Mouse (Mus musculus) forebrain, embryonic 13.5 days (tissue): ENCODE measurements at regions not wholly inside any gene's neighbourhood (a gene's known extent, or its start where the extent isn't known, plus 50 kb on each side); places are given as distances from the start of the nearest gene placed in this dataset.
A peak's percentile ranks its signal among the peaks of the same experiment; 100 is the strongest.

Experiments
- ATAC-seq: fragments of 200-750 bp; cut with Nextera tagmentation; 2 replicates; pipeline ENCODE4 v1.8.0; 2017
- H3K27ac ChIP-seq: fragments of 300-500 bp; sonication (generic); 2 replicates; pipeline ENCODE4 v1.5.1; 2015; ENCODE audit warnings: inconsistent platforms, mild to moderate bottlenecking, moderate library complexity
- H3K27me3 ChIP-seq: fragments of 300-500 bp; sonication (generic); 2 replicates; pipeline ENCODE4 v1.6.1; 2015; ENCODE audit warnings: mild to moderate bottlenecking, inconsistent platforms
- H3K36me3 ChIP-seq: fragments of 300-500 bp; sonication (generic); 2 replicates; pipeline ENCODE4 v1.6.1; 2015; ENCODE audit warnings: mild to moderate bottlenecking, inconsistent platforms; ENCODE audit not compliant: poor library complexity, severe bottlenecking
- H3K4me1 ChIP-seq: fragments of 300-500 bp; sonication (generic); 2 replicates; pipeline ENCODE4 v1.6.1; 2015; ENCODE audit warnings: inconsistent platforms
- H3K4me2 ChIP-seq: fragments of 300-500 bp; sonication (generic); 2 replicates; pipeline ENCODE4 v1.6.1; 2015; ENCODE audit warnings: inconsistent platforms, mild to moderate bottlenecking, moderate library complexity
- H3K4me3 ChIP-seq: fragments of 300-500 bp; sonication (generic); 2 replicates; pipeline ENCODE4 v1.5.1; 2015; ENCODE audit warnings: mild to moderate bottlenecking, inconsistent platforms
- H3K9ac ChIP-seq: fragments of 300-500 bp; sonication (generic); 2 replicates; pipeline ENCODE4 v1.6.1; 2015; ENCODE audit warnings: mild to moderate bottlenecking, inconsistent platforms
- H3K9me3 ChIP-seq: fragments of 300-500 bp; sonication (generic); replicated peaks from 2 replicates; pipeline ENCODE4 v1.6.1; 2016; ENCODE audit warnings: inconsistent platforms
- WGBS: fragments of 180-500 bp; shearing (Covaris S2); methylation state at CpG from one replicate; pipeline ENCODE4 v1.1.7; 2015; 5-methylcytosine and 5-hydroxymethylcytosine counted together

DNA sequence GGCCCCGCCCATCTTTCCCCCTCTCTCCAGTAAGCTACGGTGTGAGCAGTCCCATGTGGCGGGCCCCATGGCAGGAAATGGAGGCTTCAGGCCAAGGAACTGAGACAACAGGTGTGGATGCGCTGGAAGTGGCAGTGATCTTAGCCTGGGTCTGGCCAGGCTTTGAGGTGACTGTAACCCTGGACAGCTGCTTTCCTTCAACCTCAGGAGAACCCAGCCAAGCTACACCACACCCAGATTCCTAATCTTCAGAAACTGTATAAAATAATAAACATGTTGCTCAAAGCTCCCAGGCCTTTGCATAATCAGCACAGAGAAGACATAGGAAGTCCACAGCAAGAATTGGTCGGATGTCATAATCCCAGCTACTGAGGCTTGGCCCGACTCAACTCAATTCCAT lies 56.8 kb upstream of the Egln3 start:
- WGBS, result 86% methylated on average over 6 of the region's 6 CpGs
- H3K27ac ChIP-seq, result no peak overlapping the region
- no peaks in the 10 kb centered on the region for H3K36me3 ChIP-seq
- H3K9me3 ChIP-seq, result no peaks in the 10 kb centered on the region
- H3K4me3 ChIP-seq, result no peak overlapping the region
- H3K4me1 ChIP-seq, result peaks cover 27% of the 10 kb centered on the region
- H3K4me2 ChIP-seq, result no peak overlapping the region
- no peaks in the 10 kb centered on the region for H3K27me3 ChIP-seq
- ATAC-seq, result no peak
- H3K9ac ChIP-seq, result no peak overlapping the region

GRCm38 (mm10) chr12:54257776-54258433 lies 54.2 kb upstream of the Egln3 start:
- peaks cover 7% of the 10 kb centered on the region; the same call in 1 of the 2 replicates for H3K4me1 ChIP-seq
- ATAC-seq, result peak; percentile 53; the same call in 1 of the 2 replicates
- H3K9me3 ChIP-seq, result no peaks in the 10 kb centered on the region
- no peak overlapping the region for H3K4me3 ChIP-seq
- no peak overlapping the region for H3K4me2 ChIP-seq
- 38% methylated on average over 7 of the region's 7 CpGs for WGBS
- no peak overlapping the region; the same call in 1 of the 2 replicates for H3K27ac ChIP-seq
- no peaks in the 10 kb centered on the region for H3K27me3 ChIP-seq
- no peaks in the 10 kb centered on the region for H3K36me3 ChIP-seq
- no peak overlapping the region for H3K9ac ChIP-seq

DNA sequence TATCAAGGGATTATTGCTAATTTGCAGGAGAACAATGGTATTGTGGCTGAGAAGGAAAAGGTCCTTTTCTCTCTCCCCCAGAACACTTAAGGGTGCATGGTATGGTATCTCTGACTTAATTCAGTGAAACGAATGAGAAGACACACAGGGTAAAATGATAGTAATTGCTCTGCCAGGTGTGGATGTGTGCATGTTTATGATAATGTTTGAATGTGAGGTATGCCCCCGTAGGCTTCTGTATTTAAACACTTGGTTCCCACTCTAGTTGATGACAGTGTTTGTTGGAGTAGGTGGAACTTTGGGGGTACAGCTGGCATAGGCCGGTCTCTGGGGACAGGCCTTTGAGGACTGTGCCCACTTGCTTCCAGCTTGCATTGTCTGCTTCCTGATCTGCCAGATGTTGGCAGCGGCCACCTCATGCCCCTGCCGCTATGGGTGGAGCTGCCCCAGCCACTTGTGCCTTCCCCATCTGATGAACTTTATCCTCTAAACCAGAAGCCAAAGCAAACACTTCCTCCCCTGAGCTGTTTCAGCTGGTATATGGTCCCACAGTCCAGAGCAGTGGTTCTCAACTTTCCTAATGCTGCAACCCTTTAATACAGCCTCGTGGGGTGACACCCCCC lies 53.0 kb upstream of the Egln3 start:
- ATAC-seq, result no peak
- Histone ChIP-seq H3K4me2 (no peak overlapping the region), H3K9ac (no peak overlapping the region), H3K27ac (no peak overlapping the region), H3K27me3 (no peaks in the 10 kb centered on the region), H3K36me3 (no peaks in the 10 kb centered on the region), H3K4me3 (no peak overlapping the region), H3K9me3 (no peaks in the 10 kb centered on the region), H3K4me1 (peaks cover 7% of the 10 kb centered on the region; the same call in 1 of the 2 replicates)
- WGBS, result 81% methylated on average over 6 of the region's 6 CpGs
